Mouse (Mus musculus) cerebellum, adult (tissue): ENCODE data around the gene Gm15262.
"Not testable (repeated sequence)": the region's sequence is repeated elsewhere in the genome, so short reads cannot be mapped to it uniquely, and the experiment has no call there.

Experiments
- ATAC-seq: cut with Nextera tagmentation; 2 replicates; pipeline ENCODE4 v1.9.2; 2017; ENCODE audit warnings: mild to moderate bottlenecking, moderate library complexity, mixed read lengths; ENCODE audit not compliant: insufficient number of reproducible peaks, low FRiP score, low TSS enrichment

The Gm15262 gene

GRCm38 (mm10) chrX:161287156-161287555, at the start of gene Gm15262:
Gm15262 (plus strand) TSS chrX:161287456.
- not testable (repeated sequence) for ATAC-seq

- ATAC-seq: no peak
Observed at GRCm38 (mm10) chrX:161308131-161308530, 20.9 kb downstream of the Gm15262 start.

GRCm38 (mm10) chrX:161316443-161316842, 29.2 kb downstream of the Gm15262 start:
- no peak for ATAC-seq

GRCm38 (mm10) chrX:161370927-161371326, 83.7 kb downstream of the Gm15262 start:
- ATAC-seq: no peak

- ATAC-seq: no peak
Observed at GRCm38 (mm10) chrX:161371461-161371860, 84.2 kb downstream of the Gm15262 start.

- ATAC-seq: no peak
Observed at GRCm38 (mm10) chrX:161375568-161375967, 88.3 kb downstream of the Gm15262 start.

GRCm38 (mm10) chrX:161385791-161386190, 98.5 kb downstream of the Gm15262 start:
- ATAC-seq: no peak

GRCm38 (mm10) chrX:161387942-161388341, 100.7 kb downstream of the Gm15262 start:
- no peak for ATAC-seq

GRCm38 (mm10) chrX:161399110-161399509, 111.9 kb downstream of the Gm15262 start:
- ATAC-seq: no peak

- no peak for ATAC-seq
Observed at GRCm38 (mm10) chrX:161411151-161411550, 123.9 kb downstream of the Gm15262 start.
